Comparison of ENCODE assay signal across 8 mouse cellular contexts in the genomic region with DNA sequence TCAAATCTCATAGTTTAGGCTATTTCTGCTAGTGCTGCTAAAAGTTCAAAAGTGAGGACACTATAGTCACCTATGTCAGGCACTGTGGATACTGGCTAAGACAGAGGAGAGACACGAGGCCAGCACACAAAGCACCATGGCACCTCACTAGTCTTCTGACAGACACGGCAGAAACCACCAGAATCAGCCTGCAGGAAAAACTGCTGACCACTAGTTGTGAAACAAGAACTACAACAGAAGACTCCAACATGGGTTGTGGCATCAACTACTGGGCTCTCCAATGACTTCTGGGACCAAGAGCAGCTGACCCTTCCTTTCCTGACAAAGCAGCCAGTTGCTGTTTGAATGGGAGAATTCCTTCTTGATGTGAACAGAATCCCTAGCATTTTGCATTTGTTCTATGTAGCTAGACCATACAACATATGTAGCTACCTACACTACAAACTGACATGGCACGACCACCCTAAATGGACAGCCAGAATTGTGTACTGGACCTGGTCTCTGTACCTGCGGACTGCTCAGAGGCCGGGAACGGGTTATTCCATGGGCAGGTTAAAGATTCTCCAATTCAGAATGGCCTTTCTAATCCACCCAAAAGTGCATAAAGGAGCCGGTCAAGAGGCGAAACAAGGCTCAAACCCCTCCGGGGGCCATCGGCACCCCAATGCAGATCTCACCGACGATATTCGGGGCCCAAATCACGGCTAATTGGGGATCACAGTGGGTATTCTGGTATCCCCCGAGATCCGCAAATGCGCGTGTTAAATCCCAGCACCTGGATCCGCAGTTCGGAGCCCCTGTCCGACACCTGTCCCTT. TPM values are rescaled to one million over a fixed set of nuclear protein-coding genes. Genes with fewer than 3 reads are reported as not detected.
DNase-seq lines count a peak whose midpoint lies in the region; ATAC-seq and TF ChIP-seq lines count a peak whose summit lies in the region.

No protein-coding gene starts in this region.

- peaks cover 9% of the 10 kb centered on the region for H3K79me2 ChIP-seq in heart, adult 2 months (replicated peaks; ENCODE audit: control insufficient read depth, insufficient read depth, low read length)

- H3K9ac ChIP-seq in heart, adult 2 months (ENCODE audit: low read depth, low read length): peak overlapping the region; percentile 93
- H3K9ac ChIP-seq in neural tube, embryonic 13.5 days: peak overlapping the region; percentile 96

- H3K27ac ChIP-seq in heart, adult 2 months: peak overlapping the region; percentile 100
- peak overlapping the region; percentile 95 for H3K27ac ChIP-seq in bone marrow macrophage, adult 2 months (ENCODE audit: insufficient read depth, low read depth, low read length)
- H3K27ac ChIP-seq in neural tube, embryonic 13.5 days (replicated peaks): peak overlapping the region; percentile 95

- DNase-seq in heart, adult 2 months: peak in 1 of 2 experiments; percentile 29
- no peak for DNase-seq in heart, postnatal 25 days (ENCODE audit: low spot score)
- peak; percentile 38 to 54 for DNase-seq in heart, postnatal 10 days
- peak; percentile 21 for DNase-seq in liver
- no peak for DNase-seq in cerebellum, adult 11 months
- no peak for DNase-seq in spleen, postnatal 36 days (ENCODE audit: low spot score in 2 of 2)

- peaks cover 24% of the 10 kb centered on the region for H3K4me1 ChIP-seq in heart, adult 2 months (ENCODE audit: control insufficient read depth, insufficient read depth, low read length)
- peaks cover 44% of the 10 kb centered on the region for H3K4me1 ChIP-seq in bone marrow macrophage, adult 2 months (ENCODE audit: control insufficient read depth, insufficient read depth, low read length)
- H3K4me1 ChIP-seq in neural tube, embryonic 13.5 days (replicated peaks): peaks cover 54% of the 10 kb centered on the region

- no peak for TF ChIP-seq POLR2A in heart, adult 2 months (IDR thresholded peaks at IDR 0.05; ENCODE audit: insufficient read depth, low read depth, low read length)
- TF ChIP-seq POLR2A in bone marrow macrophage, adult 2 months (IDR thresholded peaks at IDR 0.05; ENCODE audit: borderline replicate concordance, low read depth, low read length): no peak

- H3K4me3 ChIP-seq in heart, adult 2 months: peak overlapping the region; percentile 90
- H3K4me3 ChIP-seq in bone marrow macrophage, adult 2 months (ENCODE audit: insufficient read depth, low read length): peak overlapping the region; percentile 92
- H3K4me3 ChIP-seq in neural tube, embryonic 13.5 days: peak overlapping the region; percentile 97

- H3K27me3 ChIP-seq in heart, adult 2 months (ENCODE audit: control insufficient read depth, insufficient read depth, low read length): no peaks in the 10 kb centered on the region
- H3K27me3 ChIP-seq in neural tube, embryonic 13.5 days: no peaks in the 10 kb centered on the region

- 2% methylated on average over 21 of the region's 21 CpGs for WGBS in heart, adult 2 months
- 5% methylated on average over 21 of the region's 21 CpGs for WGBS in neural tube, embryonic 13.5 days

- H3K9me3 ChIP-seq in neural tube, embryonic 13.5 days: no peaks in the 10 kb centered on the region

- peaks cover 40% of the 10 kb centered on the region for H3K36me3 ChIP-seq in heart, adult 2 months (ENCODE audit: control insufficient read depth, insufficient read depth, low read length)
- H3K36me3 ChIP-seq in neural tube, embryonic 13.5 days: 0 out of 2 replicates have a peak, but pooled peaks cover 4% of the 10 kb centered on the region

- TF ChIP-seq EP300 in heart, adult 2 months (IDR thresholded peaks at IDR 0.05; ENCODE audit: insufficient read depth, low read depth, low read length): no peak

- peak overlapping the region; percentile 98 for H3K4me2 ChIP-seq in neural tube, embryonic 13.5 days

- no peak for ATAC-seq in neural tube, embryonic 13.5 days (ENCODE audit: low read depth)

- intact Hi-C loops in heart, adult 2 months (cut with DNase I): loop anchor here (2.0 to 5.0 kb wide), 3 partner anchors 18 to 64 kb away; partner anchors contain the start of genes 2310033P09Rik, Guk1 and Iba57
- intact Hi-C loops in heart, postnatal 25 days (cut with DNase I): loop anchor here (5.0 kb wide), 1 partner anchor 65 kb away; the partner anchor contains the start of gene Iba57
- intact Hi-C loops in heart, postnatal 10 days (cut with DNase I): loop anchor here (1.0 kb wide), 1 partner anchor 18 kb away; no protein-coding TSS in a partner anchor

- no peak for TF ChIP-seq CTCF in heart, adult 2 months (IDR thresholded peaks at IDR 0.05)
- 0 out of 2 replicates have a peak, but pooled peaks have one; percentile 15 for TF ChIP-seq CTCF in bone marrow macrophage, adult 2 months (IDR thresholded peaks at IDR 0.05; ENCODE audit: low read depth, low read length)

RNA-seq across cellular contexts. Expression of gene Arf1, which starts 1.1 kb away (rescaled TPM):
- total RNA-seq in heart, adult 2 months (2021): 100 to 1,000 TPM; 245 to 274 TPM
- polyA plus RNA-seq in heart, adult 2 months (2012; rRNA removed): 345 and 383 TPM in 2 replicates
- 100 to 1,000 TPM; 252 to 265 TPM for total RNA-seq in heart, postnatal 25 days (2021)
- polyA plus RNA-seq in bone marrow macrophage, adult 2 months (2012; ENCODE audit: insufficient read depth, insufficient read length, missing spikeins): 295 and 301 TPM in 2 replicates
- 100 to 1,000 TPM; 339 to 344 TPM for total RNA-seq in heart, postnatal 10 days (2021)
- polyA plus RNA-seq in neural tube, embryonic 13.5 days (2015; fragmentation: Nextera tagmentation; extraction: Ambion mirVana): 642 and 663 TPM in 2 replicates

RNA-seq across cellular contexts. Expression of gene 2310033P09Rik, which starts 18.9 kb away (rescaled TPM):
- 1 to 10 TPM; 8.4 to 9.4 TPM for total RNA-seq in heart, adult 2 months (2021)
- polyA plus RNA-seq in heart, adult 2 months (2012; rRNA removed): 10.7 and 12.1 TPM in 2 replicates
- total RNA-seq in heart, postnatal 25 days (2021): 1 to 10 TPM; 8.3 to 8.7 TPM
- polyA plus RNA-seq in bone marrow macrophage, adult 2 months (2012; ENCODE audit: insufficient read depth, insufficient read length, missing spikeins): 18.9 and 20.8 TPM in 2 replicates
- 10 to 100 TPM in 1 of 2 experiments, 1 to 10 TPM in 1; 9.4 to 12.3 TPM for total RNA-seq in heart, postnatal 10 days (2021)
- 26.3 and 28.8 TPM in 2 replicates for polyA plus RNA-seq in neural tube, embryonic 13.5 days (2015; fragmentation: Nextera tagmentation; extraction: Ambion mirVana)

RNA-seq across cellular contexts. Expression of gene Mrpl55, which starts 24.7 kb away (rescaled TPM):
- 100 to 1,000 TPM; 113 to 117 TPM for total RNA-seq in heart, adult 2 months (2021)
- polyA plus RNA-seq in heart, adult 2 months (2012; rRNA removed): 78.1 and 110 TPM in 2 replicates
- 100 to 1,000 TPM; 118 to 122 TPM for total RNA-seq in heart, postnatal 25 days (2021)
- 20.1 and 24.1 TPM in 2 replicates for polyA plus RNA-seq in bone marrow macrophage, adult 2 months (2012; ENCODE audit: insufficient read depth, insufficient read length, missing spikeins)
- 10 to 100 TPM; 86.9 to 88.0 TPM for total RNA-seq in heart, postnatal 10 days (2021)
- polyA plus RNA-seq in neural tube, embryonic 13.5 days (2015; fragmentation: Nextera tagmentation; extraction: Ambion mirVana): 89.9 and 95.6 TPM in 2 replicates

RNA-seq across cellular contexts. Expression of gene Guk1, which starts 35.0 kb away (rescaled TPM):
- 100 to 1,000 TPM in 1 of 2 experiments, 10 to 100 TPM in 1; 97.5 to 113 TPM for total RNA-seq in heart, adult 2 months (2021)
- polyA plus RNA-seq in heart, adult 2 months (2012; rRNA removed): 120 and 127 TPM in 2 replicates
- 10 to 100 TPM; 85.4 to 92.6 TPM for total RNA-seq in heart, postnatal 25 days (2021)
- polyA plus RNA-seq in bone marrow macrophage, adult 2 months (2012; ENCODE audit: insufficient read depth, insufficient read length, missing spikeins): 32.1 and 32.3 TPM in 2 replicates
- 10 to 100 TPM; 74.3 to 76.2 TPM for total RNA-seq in heart, postnatal 10 days (2021)
- polyA plus RNA-seq in neural tube, embryonic 13.5 days (2015; fragmentation: Nextera tagmentation; extraction: Ambion mirVana): 179 and 191 TPM in 2 replicates

RNA-seq across cellular contexts. Expression of gene Gjc2, which starts 44.0 kb away (rescaled TPM):
- total RNA-seq in heart, adult 2 months (2021): under 1 TPM; 0.45 to 0.57 TPM
- polyA plus RNA-seq in heart, adult 2 months (2012; rRNA removed): 0.72 and 0.73 TPM in 2 replicates
- total RNA-seq in heart, postnatal 25 days (2021): 1 to 10 TPM in 1 of 2 experiments, under 1 TPM in 1; 0.98 to 1.5 TPM
- polyA plus RNA-seq in bone marrow macrophage, adult 2 months (2012; ENCODE audit: insufficient read depth, insufficient read length, missing spikeins): not detected in 2 replicates
- total RNA-seq in heart, postnatal 10 days (2021): 1 to 10 TPM; 1.7 to 1.8 TPM
- polyA plus RNA-seq in neural tube, embryonic 13.5 days (2015; fragmentation: Nextera tagmentation; extraction: Ambion mirVana): 0.17 TPM in 1 of 2 replicates, not detected in the other

Comparison
In these comparisons a context has a peak if more than half of its experiments do, and no peak if none do; other contexts are left out.
1. DNase-seq: peak in heart, postnatal 10 days (2 of 2) and liver (single experiment); none in heart, postnatal 25 days (single experiment), cerebellum, adult 11 months (single experiment) and spleen, postnatal 36 days (0 of 2).
2. Peak in every context shown above with its lines, with median percentiles within 50 percentile points of each other: H3K27ac ChIP-seq and H3K4me3 ChIP-seq.